In genomic region chr7:127896384-127896783, GRCm38 (mm10) we compare ENCODE assay signal across 9 mouse cellular contexts. TPM values are rescaled to one million over a fixed set of nuclear protein-coding genes. Genes with fewer than 3 reads are reported as not detected.
DNase-seq lines count a peak whose midpoint lies in the region; ATAC-seq and TF ChIP-seq lines count a peak whose summit lies in the region.
"Had no signal": no experiment of that assay in that cellular context is flagged by ENCODE, and none has a peak within 500 bp of the region (broad histone marks: within the 10 kb centered on the region; RNA-seq: fewer than 3 reads in every experiment).

No protein-coding gene starts in this region.

- TF ChIP-seq CTCF in cortical plate, adult 2 months (IDR thresholded peaks at IDR 0.05; ENCODE audit: extremely low read depth, insufficient read depth, low read length) = peak; percentile 67
- TF ChIP-seq CTCF in stomach, postnatal 0 days (IDR thresholded peaks at IDR 0.05; ENCODE audit: low read depth) = peak; percentile 80

- H3K4me1 ChIP-seq in cortical plate, adult 2 months (ENCODE audit: control insufficient read depth, insufficient read depth, low read length) = no peaks in the 10 kb centered on the region
- H3K4me1 ChIP-seq in stomach, postnatal 0 days (replicated peaks; ENCODE audit: control insufficient read depth, insufficient read depth) = no peaks in the 10 kb centered on the region

- no peak for TF ChIP-seq POLR2A in cortical plate, adult 2 months (IDR thresholded peaks at IDR 0.05; ENCODE audit: extremely low read depth, insufficient read depth, low read length)

- no peak overlapping the region for H3K9ac ChIP-seq in stomach, postnatal 0 days (ENCODE audit: low read length)

- no peak overlapping the region for H3K27ac ChIP-seq in cortical plate, adult 2 months (ENCODE audit: insufficient read depth, low read length)
- H3K27ac ChIP-seq in stomach, postnatal 0 days (replicated peaks) = no peak overlapping the region

- H3K36me3 ChIP-seq in stomach, postnatal 0 days (ENCODE audit: control insufficient read depth, insufficient read depth, low read length) = no peaks in the 10 kb centered on the region; the same call in 1 of the 2 replicates

- no peaks in the 10 kb centered on the region for H3K27me3 ChIP-seq in stomach, postnatal 0 days (ENCODE audit: control insufficient read depth, insufficient read depth, low read length)

- H3K4me3 ChIP-seq in cortical plate, adult 2 months (ENCODE audit: insufficient read depth, low read length) = no peak overlapping the region
- no peak overlapping the region for H3K4me3 ChIP-seq in stomach, postnatal 0 days (ENCODE audit: low read depth, low read length)

- no peak overlapping the region for H3K4me2 ChIP-seq in stomach, postnatal 0 days (replicated peaks; ENCODE audit: low read depth)

- DNase-seq in adrenal gland, adult (ENCODE audit: inconsistent age in 2 of 2, low spot score in 1 of 2) = peak; percentile 51 to 81
- no peak for DNase-seq in adrenal gland, adult 8-10 months
- DNase-seq in ovary, postnatal 36 days (ENCODE audit: low spot score) = peak; percentile 48
- no peak for DNase-seq in ovary, adult 18-20 months (ENCODE audit: low spot score)
- DNase-seq in kidney, postnatal 14 days = peak; percentile 50
- peak; percentile 79 for DNase-seq in lung, postnatal 36 days
- DNase-seq in stomach, postnatal 0 days (ENCODE audit: low spot score) = peak; percentile 66

- H3K9me3 ChIP-seq in stomach, postnatal 0 days (ENCODE audit: control insufficient read depth, low read length) = no peaks in the 10 kb centered on the region

- WGBS in stomach, postnatal 0 days = 50% methylated on average over 13 of the region's 13 CpGs

- no peak for TF ChIP-seq EP300 in stomach, postnatal 0 days (optimal IDR thresholded peaks at IDR 0.05)

- ATAC-seq in stomach, postnatal 0 days (ENCODE audit: low FRiP score, low TSS enrichment) = no peak

RNA-seq across cellular contexts. Expression of gene Vkorc1, which starts 1.0 kb away (rescaled TPM):
- total RNA-seq in adrenal gland, adult 8-10 months (2022) = 10 to 100 TPM; 69.6 to 94.3 (median 79.1) TPM
- 56.8 and 67.0 TPM in 2 replicates for polyA plus RNA-seq in cortical plate, adult 2 months (2012; rRNA removed)
- polyA plus RNA-seq in stomach, postnatal 0 days (2015; fragmentation: Nextera tagmentation; extraction: Ambion mirVana) = 123 and 130 TPM in 2 replicates

RNA-seq across cellular contexts. Expression of gene Gm21974, which starts 1.1 kb away (rescaled TPM):
- under 1 TPM in 1 of 4 experiments, not detected in 3; 0.38 TPM for total RNA-seq in adrenal gland, adult 8-10 months (2022)
- not detected in 2 replicates for polyA plus RNA-seq in cortical plate, adult 2 months (2012; rRNA removed)
- polyA plus RNA-seq in stomach, postnatal 0 days (2015; fragmentation: Nextera tagmentation; extraction: Ambion mirVana) = not detected in 2 replicates
- total RNA-seq: hematopoietic stem cell, adult 5-6 weeks had no signal

RNA-seq across cellular contexts. Expression of gene Prss53, which starts 5.6 kb away (rescaled TPM):
- 1 to 10 TPM; 1.0 to 2.9 (median 1.6) TPM for total RNA-seq in adrenal gland, adult 8-10 months (2022)
- 4.1 and 4.6 TPM in 2 replicates for polyA plus RNA-seq in cortical plate, adult 2 months (2012; rRNA removed)
- 0.23 and 0.35 TPM in 2 replicates for polyA plus RNA-seq in stomach, postnatal 0 days (2015; fragmentation: Nextera tagmentation; extraction: Ambion mirVana)

RNA-seq across cellular contexts. Expression of gene Bckdk, which starts 7.5 kb away (rescaled TPM):
- 100 to 1,000 TPM; 108 to 147 (median 120) TPM for total RNA-seq in adrenal gland, adult 8-10 months (2022)
- 55.7 and 59.2 TPM in 2 replicates for polyA plus RNA-seq in cortical plate, adult 2 months (2012; rRNA removed)
- 102 and 106 TPM in 2 replicates for polyA plus RNA-seq in stomach, postnatal 0 days (2015; fragmentation: Nextera tagmentation; extraction: Ambion mirVana)

RNA-seq across cellular contexts. Expression of gene Kat8, which starts 15.9 kb away (rescaled TPM):
- 10 to 100 TPM; 29.0 to 33.4 (median 31.1) TPM for total RNA-seq in adrenal gland, adult 8-10 months (2022)
- polyA plus RNA-seq in cortical plate, adult 2 months (2012; rRNA removed) = 39.1 and 44.1 TPM in 2 replicates
- polyA plus RNA-seq in stomach, postnatal 0 days (2015; fragmentation: Nextera tagmentation; extraction: Ambion mirVana) = 15.1 and 16.6 TPM in 2 replicates

Comparison
In these comparisons a context has a peak if more than half of its experiments do, and no peak if none do; other contexts are left out.
1. DNase-seq: peak in adrenal gland, adult (2 of 2), ovary, postnatal 36 days (single experiment), kidney, postnatal 14 days (single experiment), lung, postnatal 36 days (single experiment) and stomach, postnatal 0 days (single experiment); none in adrenal gland, adult 8-10 months (single experiment) and ovary, adult 18-20 months (single experiment).